Mouse (Mus musculus) limb, embryonic 15.5 days (tissue): ENCODE measurements around the gene Vhl. TPM values are rescaled to one million over a fixed set of nuclear protein-coding genes. Genes with fewer than 3 reads are reported as not detected.

Experiments
- ATAC-seq: fragments of 200-750 bp; cut with Nextera tagmentation; 2 replicates; pipeline ENCODE4 v1.8.0; 2017; ENCODE audit warnings: low read depth, moderate TSS enrichment; ENCODE audit not compliant: insufficient number of reproducible peaks, low FRiP score, low TSS enrichment
- H3K27ac ChIP-seq: fragments of 300-500 bp; sonication (generic); 2 replicates; pipeline ENCODE4 v1.5.1; 2015; ENCODE audit warnings: moderate library complexity, mild to moderate bottlenecking, inconsistent platforms
- H3K27me3 ChIP-seq: fragments of 300-500 bp; sonication (generic); 2 replicates; pipeline ENCODE4 v1.6.1; 2015; ENCODE audit warnings: inconsistent platforms
- H3K36me3 ChIP-seq: fragments of 300-500 bp; sonication (generic); 2 replicates; pipeline ENCODE4 v1.6.1; 2015; ENCODE audit warnings: inconsistent platforms
- H3K4me1 ChIP-seq: fragments of 300-500 bp; sonication (generic); 2 replicates; pipeline ENCODE4 v1.6.1; 2015; ENCODE audit warnings: inconsistent platforms
- H3K4me2 ChIP-seq: fragments of 300-500 bp; sonication (generic); 2 replicates; pipeline ENCODE4 v1.6.1; 2015; ENCODE audit warnings: mild to moderate bottlenecking, inconsistent platforms
- H3K4me3 ChIP-seq: fragments of 300-500 bp; sonication (generic); 2 replicates; pipeline ENCODE4 v1.5.1; 2015; ENCODE audit warnings: mild to moderate bottlenecking, inconsistent platforms
- H3K9ac ChIP-seq: fragments of 300-500 bp; sonication (generic); 2 replicates; pipeline ENCODE4 v1.6.1; 2015; ENCODE audit warnings: inconsistent platforms
- H3K9me3 ChIP-seq: fragments of 300-500 bp; sonication (generic); 2 replicates; pipeline ENCODE4 v1.6.1; 2016; ENCODE audit warnings: inconsistent platforms
- WGBS: fragments of 180-500 bp; shearing (Covaris S2); methylation state at CpG from one replicate; pipeline ENCODE4 v1.1.7; 2015; 5-methylcytosine and 5-hydroxymethylcytosine counted together
- polyA plus RNA-seq: library from polyadenylated mRNA; unstranded; fragments of >200 nt; fragmentation: Nextera tagmentation; extraction: Ambion mirVana; gene quantifications from 2 replicates; pipeline ENCODE4 v1.2.1, GENCODE M21; 2015

Gene Vhl
- polyA plus RNA-seq, 1 experiment from 2014 or later: 44.3 TPM

- Histone ChIP-seq H3K4me1 (peaks cover 27% of the 10 kb centered on the region), H3K36me3 (peaks cover 3% of the 10 kb centered on the region; the same call in 1 of the 2 replicates), H3K9me3 (no peaks in the 10 kb centered on the region), H3K27me3 (no peaks in the 10 kb centered on the region), H3K27ac (no peak overlapping the region), H3K9ac (no peak overlapping the region; the same call in 1 of the 2 replicates), H3K4me3 (peak overlapping the region; percentile 87), H3K4me2 (peak overlapping the region; percentile 47)
- 58% methylated on average over 12 of the region's 12 CpGs for WGBS
- no peak for ATAC-seq
Measured at GRCm38 (mm10) chr6:113603993-113604392, 19.8 kb upstream of the Vhl start.

GRCm38 (mm10) chr6:113604432-113605223 is 19.1 kb upstream of the Vhl start, which contains the start of gene Brk1:
Gene Brk1 (plus strand): TSS chr6:113604772.
- Histone ChIP-seq H3K9me3 (no peaks in the 10 kb centered on the region), H3K4me1 (peaks cover 27% of the 10 kb centered on the region), H3K4me2 (peak within 1 kb of the TSS; percentile 80), H3K27ac (peak within 1 kb of the TSS; percentile 87), H3K4me3 (peak within 1 kb of the TSS; percentile 87), H3K9ac (peak within 1 kb of the TSS; percentile 87), H3K27me3 (no peaks in the 10 kb centered on the region), H3K36me3 (peaks cover 3% of the 10 kb centered on the region; the same call in 1 of the 2 replicates)
- peak; percentile 88 for ATAC-seq
- whole genome bisulfite sequencing: under 1% methylated on average over 63 of the region's 65 CpGs

GRCm38 (mm10) chr6:113605224-113605545 is 18.6 kb upstream of the Vhl start:
- H3K9me3 ChIP-seq: no peaks in the 10 kb centered on the region
- no peak for ATAC-seq

GRCm38 (mm10) chr6:113608871-113609270 is 14.9 kb upstream of the Vhl start:
- no peak overlapping the region for H3K4me2 ChIP-seq
- no peak for ATAC-seq
- H3K36me3 ChIP-seq: peaks cover 30% of the 10 kb centered on the region
- no peak overlapping the region for H3K9ac ChIP-seq
- H3K27ac ChIP-seq: no peak overlapping the region
- 84% methylated on average over 6 of the region's 6 CpGs for WGBS
- peaks cover 20% of the 10 kb centered on the region for H3K4me1 ChIP-seq
- H3K27me3 ChIP-seq: no peaks in the 10 kb centered on the region
- H3K9me3 ChIP-seq: no peaks in the 10 kb centered on the region
- no peak overlapping the region for H3K4me3 ChIP-seq

More at GRCm38 (mm10) chr6:113605224-113605545, 18.6 kb upstream of the Vhl start:
- Histone ChIP-seq H3K9ac (peak overlapping the region; percentile 87), H3K4me1 (peaks cover 25% of the 10 kb centered on the region), H3K27ac (peak overlapping the region; percentile 87), H3K4me2 (peak overlapping the region; percentile 80), H3K27me3 (no peaks in the 10 kb centered on the region), H3K36me3 (peaks cover 3% of the 10 kb centered on the region; the same call in 1 of the 2 replicates), H3K4me3 (peak overlapping the region; percentile 87)
- WGBS: 3% methylated on average over 10 of the region's 10 CpGs

DNA sequence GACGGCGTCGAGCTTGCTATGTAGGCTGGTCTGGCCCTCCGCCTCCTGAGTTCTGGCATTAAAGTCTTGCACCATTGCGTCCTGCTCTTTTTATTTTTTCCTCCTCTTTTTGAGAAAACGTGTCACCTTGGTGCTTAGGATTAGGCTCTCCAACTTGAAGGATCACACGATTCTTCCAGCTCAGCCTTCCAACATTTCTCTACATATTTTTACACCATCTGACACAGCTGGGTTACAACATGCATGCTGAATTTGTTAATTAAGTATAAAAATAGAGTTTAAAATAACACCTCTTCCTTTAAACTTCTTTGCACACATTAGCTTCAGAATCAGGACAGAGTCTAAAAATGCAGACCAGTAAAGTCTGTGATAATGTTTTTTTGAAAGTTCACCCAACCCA is 14.5 kb upstream of the Vhl start:
- Histone ChIP-seq H3K4me1 (peaks cover 20% of the 10 kb centered on the region), H3K4me3 (no peak overlapping the region), H3K27ac (no peak overlapping the region), H3K36me3 (peaks cover 35% of the 10 kb centered on the region), H3K9me3 (no peaks in the 10 kb centered on the region), H3K27me3 (no peaks in the 10 kb centered on the region), H3K9ac (no peak overlapping the region), H3K4me2 (no peak overlapping the region)
- WGBS: 92% methylated on average over 7 of the region's 7 CpGs
- no peak for ATAC-seq

DNA sequence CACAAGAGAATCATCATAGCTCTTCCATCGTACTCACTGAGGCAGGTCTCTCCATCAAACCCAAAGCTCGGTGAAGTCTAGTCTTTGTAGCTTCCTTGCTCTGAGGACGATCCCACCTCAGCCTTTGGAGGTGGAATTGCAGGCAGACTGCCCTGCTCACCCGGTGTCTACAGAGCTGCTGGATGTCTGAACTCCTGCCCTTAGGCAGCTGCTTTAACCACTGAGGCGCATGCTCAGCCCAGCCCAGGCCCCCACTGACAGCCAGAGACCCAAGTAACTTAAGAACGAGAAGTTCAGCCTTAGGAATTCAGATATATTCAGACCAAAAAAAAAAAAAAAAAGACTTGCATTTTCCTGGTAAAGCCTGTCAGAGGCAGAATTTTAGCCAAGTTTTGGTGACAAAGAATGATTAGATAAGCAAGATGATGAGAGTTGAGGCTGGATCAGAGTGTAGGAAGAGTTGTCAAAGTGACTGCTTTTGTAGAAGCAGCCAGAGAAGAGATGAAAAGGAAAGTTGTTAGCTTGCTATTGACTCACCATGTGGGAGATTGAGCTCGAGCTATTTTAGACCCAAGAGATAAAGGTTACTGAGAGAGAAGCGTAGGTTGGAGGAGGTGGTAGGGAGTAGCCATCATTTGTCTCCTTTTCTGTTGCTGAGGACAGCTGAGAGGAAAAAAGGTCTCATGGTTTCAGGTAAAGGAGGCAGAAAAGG is 11.3 kb upstream of the Vhl start:
- H3K27ac ChIP-seq: no peak overlapping the region
- WGBS: 80% methylated on average over 8 of the region's 8 CpGs
- no peak overlapping the region for H3K4me2 ChIP-seq
- H3K36me3 ChIP-seq: peaks cover 63% of the 10 kb centered on the region
- no peaks in the 10 kb centered on the region for H3K27me3 ChIP-seq
- no peaks in the 10 kb centered on the region for H3K9me3 ChIP-seq
- no peak overlapping the region for H3K4me3 ChIP-seq
- H3K4me1 ChIP-seq: 0 out of 2 replicates have a peak, but pooled peaks cover 3% of the 10 kb centered on the region
- ATAC-seq: no peak
- H3K9ac ChIP-seq: no peak overlapping the region

DNA sequence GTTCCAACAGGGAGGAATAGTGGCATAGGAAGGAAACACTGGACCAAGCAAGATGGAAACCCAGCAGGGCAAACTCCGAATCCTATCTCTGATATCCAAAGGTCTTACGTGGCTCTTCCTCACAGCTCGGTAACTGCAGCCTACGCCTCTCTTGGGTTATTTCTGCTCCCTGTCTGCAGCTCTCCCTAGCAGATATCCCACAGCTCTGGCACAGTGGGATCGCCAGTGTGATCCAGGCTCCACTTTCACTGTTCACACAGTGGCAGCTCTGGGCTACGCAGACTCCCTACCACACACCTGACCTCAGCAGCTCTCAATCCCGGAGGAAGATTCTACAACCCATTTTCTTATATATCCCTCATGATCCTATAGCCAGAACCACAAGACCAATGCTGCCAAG is 9.6 kb upstream of the Vhl start:
- no peaks in the 10 kb centered on the region for H3K4me1 ChIP-seq
- ATAC-seq: no peak
- H3K9me3 ChIP-seq: no peaks in the 10 kb centered on the region
- no peak overlapping the region for H3K4me3 ChIP-seq
- 94% methylated on average over 7 of the region's 7 CpGs for WGBS
- H3K4me2 ChIP-seq: no peak overlapping the region
- H3K36me3 ChIP-seq: peaks cover 73% of the 10 kb centered on the region
- H3K27me3 ChIP-seq: no peaks in the 10 kb centered on the region
- no peak overlapping the region for H3K9ac ChIP-seq
- H3K27ac ChIP-seq: no peak overlapping the region

DNA sequence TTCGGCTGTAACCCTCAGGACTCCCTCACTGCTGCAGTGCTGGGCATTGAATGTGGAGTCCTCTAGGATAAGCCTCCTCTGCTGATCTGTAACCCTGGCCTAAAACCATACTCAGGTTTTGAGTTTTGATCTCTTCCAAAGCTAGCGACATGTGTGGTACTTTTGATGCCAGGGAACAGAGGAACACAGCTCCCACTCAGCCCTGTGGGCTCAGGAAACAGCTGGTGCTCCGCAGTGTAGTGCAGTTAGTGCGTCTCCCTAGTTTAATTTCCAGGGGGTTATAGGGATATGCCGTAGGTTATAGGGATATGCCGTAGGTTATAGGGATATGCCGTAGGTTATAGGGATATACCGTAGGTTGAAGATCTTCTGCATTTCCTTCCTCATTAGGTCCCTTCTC is 8.8 kb upstream of the Vhl start:
- Histone ChIP-seq H3K9me3 (no peaks in the 10 kb centered on the region), H3K36me3 (peaks cover 73% of the 10 kb centered on the region), H3K27ac (no peak overlapping the region), H3K4me2 (no peak overlapping the region), H3K4me1 (no peaks in the 10 kb centered on the region), H3K27me3 (no peaks in the 10 kb centered on the region), H3K9ac (no peak overlapping the region), H3K4me3 (no peak overlapping the region)
- 94% methylated on average over 8 of the region's 8 CpGs for WGBS
- no peak for ATAC-seq

- no peaks in the 10 kb centered on the region for H3K9me3 ChIP-seq
- no peak overlapping the region for H3K4me2 ChIP-seq
- no peaks in the 10 kb centered on the region for H3K4me1 ChIP-seq
- peaks cover 70% of the 10 kb centered on the region for H3K36me3 ChIP-seq
- WGBS: 93% methylated on average over 4 of the region's 4 CpGs
- no peak overlapping the region for H3K9ac ChIP-seq
- no peak overlapping the region for H3K27ac ChIP-seq
- H3K4me3 ChIP-seq: no peak overlapping the region
- ATAC-seq: no peak
- H3K27me3 ChIP-seq: no peaks in the 10 kb centered on the region
Measured at GRCm38 (mm10) chr6:113615489-113615888, 8.3 kb upstream of the Vhl start.

DNA sequence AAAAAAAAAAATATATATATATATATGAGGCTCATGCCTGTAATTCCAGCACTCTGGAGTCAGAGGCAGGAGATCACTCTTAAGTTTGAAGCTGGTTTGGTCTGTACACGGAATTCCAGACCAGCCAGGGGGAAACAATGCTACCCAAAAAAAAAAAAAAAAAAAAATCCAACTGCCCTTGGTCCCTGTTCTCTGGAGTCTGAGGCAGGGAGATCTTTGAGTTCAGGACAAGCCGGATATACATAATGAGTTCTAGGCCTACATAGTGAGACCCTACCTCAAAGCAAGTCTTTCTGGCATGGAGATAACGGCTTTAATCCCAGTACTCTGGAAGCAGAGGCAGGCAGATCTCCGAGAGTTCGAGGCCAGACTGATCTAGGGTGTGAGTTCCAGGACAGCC is 373 bp upstream of the Vhl start:
- Histone ChIP-seq H3K4me1 (peaks cover 17% of the 10 kb centered on the region), H3K4me3 (peak overlapping the region; percentile 82), H3K27me3 (no peaks in the 10 kb centered on the region), H3K4me2 (peak overlapping the region; percentile 52), H3K9me3 (no peaks in the 10 kb centered on the region), H3K36me3 (peaks cover 12% of the 10 kb centered on the region; the same call in 1 of the 2 replicates), H3K9ac (no peak overlapping the region), H3K27ac (peak overlapping the region; percentile 93)
- 64% methylated on average over 5 of the region's 5 CpGs for WGBS
- no peak for ATAC-seq

DNA sequence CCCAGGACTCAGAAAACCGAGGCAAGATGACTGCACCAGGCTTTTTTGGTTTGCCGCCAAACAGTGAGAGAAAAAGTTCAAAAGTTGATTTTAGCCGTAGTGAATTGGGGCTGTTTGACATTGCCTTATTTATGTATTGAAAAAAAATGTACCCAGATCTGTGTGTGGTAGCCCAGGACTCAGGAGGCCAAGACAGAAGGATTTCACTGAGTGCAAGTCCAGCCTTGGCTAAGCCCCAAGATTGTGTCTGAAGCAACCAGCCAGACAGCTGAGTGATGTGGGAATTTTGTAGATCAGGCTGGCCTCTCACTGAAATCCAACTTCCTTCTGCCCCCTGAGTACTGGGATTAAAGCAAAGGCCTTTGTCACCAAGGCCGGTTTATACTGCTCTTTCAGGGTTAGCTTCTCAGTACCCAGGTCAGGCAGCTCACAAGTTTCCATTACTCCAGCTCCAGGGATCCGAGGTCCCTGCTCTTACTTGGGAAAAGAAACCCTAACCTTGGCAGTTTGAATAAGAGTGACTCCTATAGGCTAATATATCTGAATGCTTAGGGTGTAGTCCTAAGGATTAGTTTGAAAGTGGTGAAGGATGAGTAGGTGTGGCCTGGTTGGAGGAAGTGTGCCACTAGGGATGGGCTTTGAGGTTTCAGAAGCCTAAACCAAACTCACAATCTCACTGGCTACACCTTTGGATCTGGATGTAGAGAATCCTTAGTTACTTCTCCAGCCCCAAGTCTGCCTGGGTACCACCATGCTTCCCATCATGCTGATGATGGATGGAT is 1.4 kb downstream of the Vhl start:
- peak overlapping the region; percentile 52 for H3K4me2 ChIP-seq
- peaks cover 17% of the 10 kb centered on the region for H3K4me1 ChIP-seq
- no peak for ATAC-seq
- no peaks in the 10 kb centered on the region for H3K27me3 ChIP-seq
- peak overlapping the region; percentile 82 for H3K4me3 ChIP-seq
- H3K9ac ChIP-seq: peak overlapping the region; percentile 74; the same call in 1 of the 2 replicates
- no peak overlapping the region; the same call in 1 of the 2 replicates for H3K27ac ChIP-seq
- no peaks in the 10 kb centered on the region for H3K9me3 ChIP-seq
- WGBS: 39% methylated on average over 5 of the region's 5 CpGs
- peaks cover 28% of the 10 kb centered on the region for H3K36me3 ChIP-seq
